Mouse (Mus musculus): Measurements from ENCODE around the gene Vps37b. TPM values are rescaled to one million over a fixed set of nuclear protein-coding genes. Genes with fewer than 3 reads are reported as not detected.

Vps37b gene
- polyA plus RNA-seq, 1 experiment from 2014 or later, result 82.4 TPM

DNA sequence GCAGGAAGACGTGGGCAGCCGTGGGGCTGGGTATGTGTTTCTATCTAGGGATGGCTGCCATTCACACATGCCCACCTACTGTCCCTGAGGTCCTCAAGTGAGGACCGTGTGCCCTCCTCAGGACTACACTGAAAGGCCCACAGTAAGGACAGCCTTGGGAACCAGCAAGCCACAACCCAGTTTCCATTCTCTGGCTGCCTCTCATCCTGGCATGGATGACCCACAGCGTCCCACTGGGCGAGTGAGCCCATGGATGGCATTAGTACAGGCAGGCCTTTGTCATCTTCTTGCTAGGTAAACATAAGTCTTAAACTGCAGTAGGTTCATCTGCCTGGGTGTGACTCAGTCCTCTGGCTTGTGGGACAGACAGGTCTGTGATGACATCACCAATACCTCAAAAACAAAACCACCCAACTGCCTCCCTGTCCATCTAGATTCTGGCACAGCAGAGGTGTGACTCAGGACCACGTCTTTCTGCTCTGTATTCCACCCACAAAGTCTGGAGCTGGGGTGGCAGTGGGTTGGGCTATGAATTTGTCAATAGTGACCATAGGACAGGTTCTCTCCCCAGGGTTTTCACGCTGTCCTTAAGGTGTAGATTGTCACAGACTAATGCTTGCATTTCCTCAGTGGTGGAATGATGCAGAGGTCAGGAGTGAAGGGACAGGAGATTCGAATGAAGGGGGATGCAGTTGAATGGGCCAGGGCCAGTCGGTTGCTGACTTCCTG is 51.4 kb downstream of the Vps37b start:
- Histone ChIP-seq H3K4me2 (no peak overlapping the region), H3K27me3 (no peaks in the 10 kb centered on the region; the same call in 1 of the 2 replicates), H3K4me3 (no peak overlapping the region), H3K4me1 (replicated peaks) (peaks cover 12% of the 10 kb centered on the region), H3K36me3 (no peaks in the 10 kb centered on the region), H3K27ac (replicated peaks) (no peak overlapping the region), H3K9ac (no peak overlapping the region), H3K9me3 (no peaks in the 10 kb centered on the region)
- 81% methylated on average over 9 of the region's 9 CpGs for WGBS
- ATAC-seq (ENCODE audit: low FRiP score, low read depth), result no peak

DNA sequence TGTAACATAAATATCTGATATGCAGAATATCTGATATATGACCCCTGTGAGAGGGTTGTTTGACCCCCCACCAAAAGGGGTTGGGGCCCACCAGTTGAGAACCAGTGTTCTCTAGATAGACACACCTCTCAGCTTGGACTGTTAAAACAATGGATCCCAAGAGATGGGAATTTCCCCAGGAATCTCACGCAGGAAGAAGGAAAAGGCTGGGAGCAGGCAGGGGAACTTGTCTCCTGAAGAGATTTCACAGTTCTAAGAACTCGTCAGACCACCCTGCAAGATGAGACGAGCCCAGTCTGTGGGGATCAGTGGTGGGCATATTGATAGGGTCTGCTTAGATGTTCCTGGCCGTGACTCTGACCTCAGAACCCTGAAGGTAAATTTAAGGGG is 52.1 kb downstream of the Vps37b start:
- no peak for ATAC-seq (ENCODE audit: low FRiP score, low read depth)
- no peak overlapping the region for H3K9ac ChIP-seq
- H3K4me2 ChIP-seq, result no peak overlapping the region
- peaks cover 19% of the 10 kb centered on the region for H3K4me1 ChIP-seq (replicated peaks)
- H3K4me3 ChIP-seq, result no peak overlapping the region
- 69% methylated on average over 4 of the region's 4 CpGs for WGBS
- no peaks in the 10 kb centered on the region; the same call in 1 of the 2 replicates for H3K27me3 ChIP-seq
- no peaks in the 10 kb centered on the region for H3K9me3 ChIP-seq
- no peaks in the 10 kb centered on the region for H3K36me3 ChIP-seq
- no peak overlapping the region for H3K27ac ChIP-seq (replicated peaks)

DNA sequence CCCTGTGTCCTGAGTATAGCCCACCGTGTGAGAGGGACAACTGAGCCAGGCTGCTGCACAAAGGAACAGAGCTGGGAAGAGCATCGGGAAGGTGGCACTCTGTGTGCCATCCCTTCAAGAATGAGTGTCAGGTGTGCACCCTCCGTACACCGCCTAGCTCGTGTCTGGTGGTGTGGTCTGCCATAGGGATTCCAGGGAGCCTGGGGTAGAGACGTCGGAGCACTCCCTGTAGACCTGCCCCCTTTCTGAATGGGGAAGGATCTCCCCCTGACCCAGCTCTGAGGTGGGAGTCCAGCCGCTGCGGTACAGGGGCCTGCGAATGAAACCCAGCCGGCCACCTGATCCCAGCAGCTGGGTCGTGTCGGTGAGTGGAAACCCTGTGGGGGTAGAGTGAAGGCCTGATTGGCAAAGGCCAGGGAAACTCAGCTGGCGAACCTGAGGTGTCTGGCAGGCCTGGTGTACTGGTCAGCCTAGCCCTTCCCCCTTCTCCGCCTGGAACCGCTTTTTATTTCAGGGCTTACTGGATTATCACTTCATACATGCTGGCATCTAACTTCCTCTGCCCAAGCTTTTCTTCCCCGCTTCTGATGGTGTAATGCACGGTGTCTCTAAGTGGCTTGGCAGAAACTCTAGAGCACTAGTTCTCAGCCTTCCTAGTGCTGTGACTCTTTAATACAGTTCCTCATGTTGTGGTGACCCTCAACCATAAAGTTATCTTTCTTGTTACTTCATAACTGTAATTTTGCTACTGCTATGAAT is 52.7 kb downstream of the Vps37b start:
- WGBS, result 63% methylated on average over 18 of the region's 18 CpGs
- no peaks in the 10 kb centered on the region for H3K36me3 ChIP-seq
- ATAC-seq (ENCODE audit: low FRiP score, low read depth), result no peak
- peaks cover 24% of the 10 kb centered on the region for H3K4me1 ChIP-seq (replicated peaks)
- no peak overlapping the region for H3K4me2 ChIP-seq
- no peaks in the 10 kb centered on the region for H3K9me3 ChIP-seq
- H3K4me3 ChIP-seq, result no peak overlapping the region
- H3K27me3 ChIP-seq, result no peaks in the 10 kb centered on the region; the same call in 1 of the 2 replicates
- H3K9ac ChIP-seq, result no peak overlapping the region
- no peak overlapping the region for H3K27ac ChIP-seq (replicated peaks)

GRCm38 (mm10) chr5:123978131-123978530 is 53.9 kb downstream of the Vps37b start:
- Histone ChIP-seq H3K4me2 (no peak overlapping the region), H3K9me3 (no peaks in the 10 kb centered on the region), H3K36me3 (no peaks in the 10 kb centered on the region), H3K4me1 (replicated peaks) (peaks cover 24% of the 10 kb centered on the region), H3K4me3 (no peak overlapping the region), H3K27ac (replicated peaks) (no peak overlapping the region), H3K9ac (no peak overlapping the region), H3K27me3 (no peaks in the 10 kb centered on the region; the same call in 1 of the 2 replicates)
- ATAC-seq (ENCODE audit: low FRiP score, low read depth), result no peak
- WGBS, result 68% methylated on average over 5 of the region's 5 CpGs

DNA sequence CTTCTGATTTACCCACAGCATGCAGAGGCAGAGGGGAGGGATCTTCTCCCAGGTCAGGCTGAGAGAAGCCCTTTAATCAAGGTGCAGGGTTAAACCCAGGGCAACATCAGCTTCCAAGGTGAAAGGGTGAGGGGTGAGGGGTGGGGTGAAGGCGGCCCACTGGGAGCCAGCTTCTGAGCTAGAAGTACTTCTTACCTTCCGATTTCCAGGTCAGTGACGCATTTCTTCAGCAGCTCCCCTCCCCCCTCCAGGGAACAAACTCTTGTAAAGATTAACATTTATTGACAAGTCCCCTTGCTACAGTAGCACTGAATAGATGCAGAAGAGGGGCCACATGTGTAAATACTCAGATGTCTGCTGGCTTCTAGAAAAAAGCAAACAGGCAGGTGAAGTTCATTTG is 54.8 kb downstream of the Vps37b start:
- Histone ChIP-seq H3K36me3 (no peaks in the 10 kb centered on the region), H3K27me3 (no peaks in the 10 kb centered on the region; the same call in 1 of the 2 replicates), H3K9ac (no peak overlapping the region), H3K4me2 (no peak overlapping the region), H3K4me3 (no peak overlapping the region), H3K9me3 (no peaks in the 10 kb centered on the region), H3K4me1 (replicated peaks) (peaks cover 24% of the 10 kb centered on the region), H3K27ac (replicated peaks) (no peak overlapping the region)
- whole genome bisulfite sequencing, result 55% methylated on average over 3 of the region's 3 CpGs
- no peak for ATAC-seq (ENCODE audit: low FRiP score, low read depth)

DNA sequence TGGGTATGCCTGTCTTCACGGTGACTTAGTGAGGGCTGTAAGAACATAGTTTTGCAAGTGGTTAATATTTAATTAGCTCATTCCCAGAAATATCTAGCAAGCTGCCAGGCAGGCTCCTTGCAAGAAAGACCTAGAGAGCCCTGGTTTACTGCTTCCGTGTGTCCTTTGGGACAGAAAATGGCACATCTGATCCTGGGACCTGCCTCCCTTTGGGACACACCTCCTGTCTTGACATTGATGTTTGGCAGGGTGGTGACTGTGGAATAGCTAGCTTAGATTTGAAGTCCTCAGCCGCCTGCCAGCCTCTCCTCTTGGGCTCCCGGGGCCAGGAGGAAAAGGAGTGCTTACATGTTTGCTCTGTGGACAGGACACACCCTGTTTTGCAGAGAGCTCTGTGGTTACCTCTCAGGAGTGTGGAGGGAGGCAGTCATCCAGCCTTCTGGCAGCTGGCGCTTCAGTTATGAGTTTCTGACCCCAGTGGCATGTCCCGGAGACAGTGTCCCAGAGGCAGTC is 56.3 kb downstream of the Vps37b start:
- Histone ChIP-seq H3K4me2 (peak overlapping the region; percentile 89), H3K27ac (replicated peaks) (no peak overlapping the region), H3K9ac (no peak overlapping the region), H3K4me1 (replicated peaks) (peaks cover 24% of the 10 kb centered on the region), H3K4me3 (no peak overlapping the region), H3K27me3 (no peaks in the 10 kb centered on the region; the same call in 1 of the 2 replicates), H3K9me3 (no peaks in the 10 kb centered on the region), H3K36me3 (no peaks in the 10 kb centered on the region)
- ATAC-seq (ENCODE audit: low FRiP score, low read depth), result no peak
- 68% methylated on average over 6 of the region's 6 CpGs for WGBS

GRCm38 (mm10) chr5:123974616-123975111 is 57.4 kb downstream of the Vps37b start:
- no peak overlapping the region for H3K9ac ChIP-seq
- no peaks in the 10 kb centered on the region for H3K36me3 ChIP-seq
- no peaks in the 10 kb centered on the region; the same call in 1 of the 2 replicates for H3K27me3 ChIP-seq
- peak overlapping the region; percentile 77 for H3K4me3 ChIP-seq
- H3K4me1 ChIP-seq (replicated peaks), result peaks cover 20% of the 10 kb centered on the region
- H3K9me3 ChIP-seq, result no peaks in the 10 kb centered on the region
- peak overlapping the region; percentile 89 for H3K4me2 ChIP-seq
- 16% methylated on average over 11 of the region's 11 CpGs for WGBS
- no peak for ATAC-seq (ENCODE audit: low FRiP score, low read depth)
- no peak overlapping the region for H3K27ac ChIP-seq (replicated peaks)

DNA sequence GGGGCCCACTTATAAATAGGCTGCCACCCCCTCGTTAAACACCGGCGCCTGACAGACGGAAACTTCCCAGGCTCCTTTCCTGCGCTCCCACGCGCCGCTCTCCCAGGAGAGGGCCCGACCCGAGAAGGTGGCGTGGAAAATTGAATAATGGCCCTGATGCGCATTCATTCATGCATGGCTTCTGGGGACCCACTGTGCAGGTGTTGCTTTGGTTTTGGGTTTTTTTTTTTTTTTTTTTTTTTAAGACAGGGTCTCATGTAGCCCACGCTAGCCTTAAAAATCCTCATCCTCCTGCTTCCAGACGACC is 57.9 kb downstream of the Vps37b start:
- Histone ChIP-seq H3K36me3 (no peaks in the 10 kb centered on the region), H3K4me2 (peak overlapping the region; percentile 89), H3K9ac (peak overlapping the region; percentile 82), H3K4me1 (replicated peaks) (peaks cover 20% of the 10 kb centered on the region), H3K27me3 (no peaks in the 10 kb centered on the region; the same call in 1 of the 2 replicates), H3K4me3 (peak overlapping the region; percentile 77), H3K9me3 (no peaks in the 10 kb centered on the region), H3K27ac (replicated peaks) (peak overlapping the region; percentile 67)
- 1% methylated on average over 14 of the region's 14 CpGs for WGBS
- peak; percentile 36; the same call in 1 of the 2 replicates for ATAC-seq (ENCODE audit: low FRiP score, low read depth)

DNA sequence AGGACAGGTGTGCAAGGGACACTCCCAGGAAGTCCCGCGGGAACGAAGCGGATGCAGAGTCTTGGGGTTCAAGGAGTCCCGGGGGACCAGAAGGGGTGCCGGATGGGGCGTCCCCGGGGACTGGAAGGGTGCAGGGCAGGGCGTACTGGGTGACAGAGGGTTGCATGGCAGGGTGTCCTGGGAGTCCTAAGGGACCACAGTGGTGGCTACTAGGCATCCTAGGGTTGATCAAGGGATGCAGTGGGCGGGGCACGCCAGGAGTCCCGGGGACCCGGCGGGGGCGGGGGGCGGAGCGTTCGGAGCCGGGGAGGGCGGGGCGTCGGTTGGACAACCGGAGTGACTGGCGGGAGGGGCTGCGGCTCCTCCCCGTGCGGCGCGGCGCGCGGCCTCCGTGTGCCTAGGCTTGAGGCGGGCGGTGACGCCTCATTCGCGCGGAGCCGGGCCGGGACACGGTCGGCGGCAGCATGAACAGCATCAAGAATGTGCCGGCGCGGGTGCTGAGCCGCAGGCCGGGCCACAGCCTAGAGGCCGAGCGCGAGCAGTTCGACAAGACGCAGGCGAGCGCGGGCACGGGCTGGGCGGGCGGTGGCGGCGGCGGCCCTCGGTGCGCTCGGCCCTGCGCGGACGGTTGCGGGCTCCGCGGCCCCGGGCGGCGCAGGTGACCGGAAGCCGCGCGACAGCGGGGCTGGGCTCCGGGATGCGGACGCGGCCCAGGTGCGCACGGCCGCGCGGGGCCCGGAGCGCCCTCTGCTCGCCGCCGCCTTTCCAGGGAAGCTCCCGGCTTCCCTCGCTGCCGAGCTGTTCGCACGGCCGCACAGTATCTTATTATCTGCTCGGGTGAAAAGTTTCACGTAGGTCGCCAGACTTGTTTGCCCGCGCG is 58.5 kb downstream of the Vps37b start, which contains the start of gene Hip1r:
Gene Hip1r, plus strand, starts transcription at position 330 of the 880 bp plus-strand sequence.
- Histone ChIP-seq H3K4me2 (peak within 1 kb of the TSS; percentile 89), H3K4me1 (replicated peaks) (peaks cover 20% of the 10 kb centered on the region), H3K27ac (replicated peaks) (peak within 1 kb of the TSS; percentile 67), H3K36me3 (no peaks in the 10 kb centered on the region), H3K4me3 (peak within 1 kb of the TSS; percentile 77), H3K27me3 (no peaks in the 10 kb centered on the region; the same call in 1 of the 2 replicates), H3K9ac (peak within 1 kb of the TSS; percentile 82), H3K9me3 (no peaks in the 10 kb centered on the region)
- ATAC-seq (ENCODE audit: low FRiP score, low read depth), result peak; percentile 80
- 2% methylated on average over 84 of the region's 106 CpGs for WGBS

DNA sequence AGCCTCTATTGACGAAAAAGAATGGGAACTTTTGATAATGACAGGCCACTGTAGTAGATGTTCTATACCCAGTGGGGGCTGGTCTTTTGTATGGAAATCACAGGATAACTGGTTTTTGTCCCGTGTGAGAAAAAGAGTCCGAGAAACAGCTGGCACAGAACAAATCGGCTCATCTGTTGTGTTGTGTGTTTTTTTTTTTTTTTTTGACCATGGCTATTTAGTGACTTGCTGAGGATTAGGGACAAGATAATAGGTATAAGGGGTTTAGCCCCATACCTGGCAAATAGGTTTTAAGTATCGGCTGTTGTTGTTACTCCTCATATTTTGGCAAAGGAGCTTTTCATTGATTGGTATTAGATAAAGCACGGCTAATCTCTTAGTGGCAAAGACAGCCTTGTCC is 59.6 kb downstream of the Vps37b start:
- 52% methylated on average over 6 of the region's 6 CpGs for WGBS
- no peak overlapping the region for H3K9ac ChIP-seq
- no peaks in the 10 kb centered on the region; the same call in 1 of the 2 replicates for H3K27me3 ChIP-seq

DNA sequence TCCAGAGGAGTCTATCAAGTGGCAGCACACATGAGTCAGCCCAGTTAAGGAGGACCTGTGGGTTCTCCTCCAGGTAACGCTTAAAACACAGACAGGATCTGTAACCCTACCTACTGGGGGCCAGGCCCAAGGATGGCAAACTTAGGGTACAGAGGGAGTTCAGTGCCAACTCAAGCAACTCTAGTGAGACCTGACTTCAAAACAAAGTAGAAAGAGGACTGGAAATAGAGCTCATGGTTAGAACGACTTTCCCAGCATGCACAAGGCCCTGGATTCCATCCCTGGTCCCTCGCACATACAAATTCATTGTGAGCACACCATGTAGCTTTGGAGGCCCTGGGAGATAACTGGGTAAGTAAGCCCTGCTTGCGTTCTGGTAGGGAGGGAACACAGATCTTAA is 61.5 kb downstream of the Vps37b start:
- no peak overlapping the region for H3K4me3 ChIP-seq
- H3K4me2 ChIP-seq, result no peak overlapping the region
- no peak for ATAC-seq (ENCODE audit: low FRiP score, low read depth)
- WGBS, result 88% methylated on average over 4 of the region's 4 CpGs
- H3K9ac ChIP-seq, result no peak overlapping the region
- no peak overlapping the region for H3K27ac ChIP-seq (replicated peaks)
- H3K4me1 ChIP-seq (replicated peaks), result peaks cover 12% of the 10 kb centered on the region
- no peaks in the 10 kb centered on the region for H3K9me3 ChIP-seq
- no peaks in the 10 kb centered on the region for H3K36me3 ChIP-seq
- no peaks in the 10 kb centered on the region; the same call in 1 of the 2 replicates for H3K27me3 ChIP-seq

More for the DNA sequence above, 59.6 kb downstream of the Vps37b start:
- no peaks in the 10 kb centered on the region for H3K36me3 ChIP-seq
- no peaks in the 10 kb centered on the region for H3K9me3 ChIP-seq
- H3K4me2 ChIP-seq, result no peak overlapping the region
- no peak overlapping the region for H3K27ac ChIP-seq (replicated peaks)
- H3K4me1 ChIP-seq (replicated peaks), result peaks cover 20% of the 10 kb centered on the region
- no peak overlapping the region for H3K4me3 ChIP-seq
- no peak for ATAC-seq (ENCODE audit: low FRiP score, low read depth)

All from hindbrain, embryonic 15.5 days (tissue).